Mouse (Mus musculus) central nervous system, embryonic 11.5 days (tissue): Measurements from ENCODE around the gene Ndufs1. TPM values are rescaled to one million over a fixed set of nuclear protein-coding genes. Genes with fewer than 3 reads are reported as not detected.

Experiments used
- polyA plus RNA-seq: library from polyadenylated mRNA; depleted of rRNA; stranded (reverse); fragments of >200 nt; gene quantifications from 2 replicates; pipeline ENCODE4 v1.2.3, GENCODE M21; 2012; rRNA removed

Gene Ndufs1
- 102 and 113 TPM in 2 replicates for polyA plus RNA-seq

DNA sequence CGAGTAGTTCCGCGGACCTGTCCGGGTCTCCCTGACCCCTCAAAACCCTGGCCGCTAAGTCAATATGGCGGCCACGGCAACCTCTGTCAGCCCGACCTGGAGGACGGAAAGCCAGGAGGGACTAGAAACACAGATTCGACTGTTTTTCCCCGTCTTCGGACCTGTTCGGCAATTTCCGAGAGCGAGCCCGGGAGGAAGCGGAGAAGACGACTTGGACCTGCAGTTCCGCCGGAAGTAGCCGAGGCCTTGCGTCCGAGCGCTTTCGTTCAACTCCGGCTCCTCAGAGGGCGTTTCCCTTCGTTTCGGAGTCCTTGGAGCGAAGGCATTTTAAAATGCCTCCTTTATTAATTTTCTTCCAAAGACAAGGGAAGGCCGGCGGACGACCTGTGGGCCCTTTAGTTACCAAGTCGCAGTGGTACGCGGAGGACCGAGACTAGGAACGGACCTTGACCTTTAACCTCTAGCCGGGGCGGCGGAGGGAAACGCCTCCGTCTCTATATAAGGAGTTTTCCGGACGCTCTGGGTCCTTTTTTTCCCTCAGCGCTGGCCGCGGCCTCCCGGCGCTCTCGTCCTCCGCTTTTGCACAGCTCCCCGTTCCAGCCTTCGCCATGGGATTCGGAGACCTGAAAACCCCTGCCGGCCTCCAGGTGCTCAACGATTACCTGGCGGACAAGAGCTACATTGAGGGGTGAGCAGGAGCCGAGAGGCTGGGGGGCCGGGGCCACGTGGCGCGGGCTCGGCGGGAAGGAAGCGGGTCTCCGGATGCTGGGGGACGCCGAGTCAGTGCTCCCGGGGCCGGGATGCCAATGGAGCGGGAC lies at the start of gene Ndufs1, which contains the start of gene Eef1b2:
TSS of gene Ndufs1 (minus strand) at position 230 of the 818 bp plus-strand sequence.
TSS of gene Eef1b2 (plus strand) at position 222 of the 818 bp plus-strand sequence.

DNA sequence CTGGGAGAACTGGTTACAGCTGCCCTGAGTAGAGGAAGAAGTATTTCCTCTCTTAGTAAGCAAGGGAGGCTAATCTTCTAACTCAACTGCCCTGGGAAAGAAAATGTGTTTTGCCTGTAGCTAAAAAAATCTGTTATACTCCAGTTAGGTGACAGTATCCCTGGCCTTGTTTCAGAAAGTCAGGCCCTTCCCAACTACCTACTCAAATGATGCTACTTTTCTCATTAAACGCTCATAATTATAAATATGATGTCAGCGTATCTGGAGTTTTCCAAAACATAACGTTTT lies 37.6 kb upstream of the Ndufs1 start, which contains the start of gene Gpr1:
TSS of gene Gpr1 (minus strand) at position 273 of the 288 bp plus-strand sequence.

DNA sequence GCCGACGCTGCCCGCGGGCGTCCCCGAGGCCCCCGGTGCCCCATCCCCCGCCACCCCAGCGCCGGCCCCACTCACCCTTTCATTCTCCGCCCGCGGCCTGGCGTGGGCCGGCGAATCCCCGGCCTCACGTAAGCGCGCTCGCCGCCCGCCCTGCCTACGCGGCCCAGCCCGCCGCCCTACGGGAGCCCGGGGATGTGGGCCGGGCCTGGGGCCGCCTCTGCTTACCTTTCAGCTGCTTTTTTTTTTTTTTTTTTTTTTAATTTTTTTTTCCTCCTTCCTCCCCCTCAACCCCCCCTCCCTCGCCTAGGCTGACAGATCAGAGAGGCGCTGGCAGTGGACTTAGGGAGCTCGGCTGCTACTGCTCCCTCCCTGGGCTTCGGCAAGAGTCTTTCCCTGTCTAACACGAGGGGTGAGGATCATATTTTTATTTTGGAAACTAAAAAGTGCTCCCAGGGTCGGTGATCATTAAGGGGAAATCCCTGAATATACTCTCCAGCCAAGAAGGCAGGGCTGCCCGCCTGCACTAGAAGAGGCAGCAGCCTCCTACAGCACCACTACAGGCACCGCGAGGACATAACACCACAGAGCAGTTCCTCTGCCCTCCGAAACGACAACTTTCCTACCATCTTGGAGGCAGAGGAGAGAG lies 62.4 kb downstream of the Ndufs1 start, which contains the start of gene Ino80d:
TSS of gene Ino80d (minus strand) at position 532 of the 646 bp plus-strand sequence.

Other genes with a start within 250 kb of the Ndufs1 start
- gene Ino80d, start 62.2 kb downstream of the Ndufs1 start, polyA plus RNA-seq = 7.8 and 11.4 TPM in 2 replicates
- gene Eef1b2, start within 50 bp of the Ndufs1 start, polyA plus RNA-seq = 1,067 and 1,818 TPM in 2 replicates
- gene Gpr1, start 37.7 kb upstream of the Ndufs1 start, polyA plus RNA-seq = 0.05 and 0.25 TPM in 2 replicates
- gene Zdbf2, start 96.4 kb upstream of the Ndufs1 start, polyA plus RNA-seq = 6.0 and 10.4 TPM in 2 replicates